Mouse (Mus musculus) left cerebral cortex, adult 11 months (tissue): Measurements from ENCODE around the gene Lamb2.
A peak's percentile ranks its signal among the peaks of the same experiment; 100 is the strongest.

Experiments
- DNase-seq: peaks from one replicate; pipeline ENCODE4 v3.0.0; 2022; ENCODE audit warnings: low spot score

Lamb2 gene

GRCm38 (mm10) chr9:108461181-108461631 lies 18.3 kb upstream of the Lamb2 start, which contains the start of gene Klhdc8b:
Gene Klhdc8b, minus strand, starts transcription at chr9:108461581.
- no peak for DNase-seq

- no peak for DNase-seq
These were observed 17.9 kb upstream of the Lamb2 start for GRCm38 (mm10) chr9:108461675-108462074.

- DNase-seq: no peak
These were observed 17.3 kb upstream of the Lamb2 start for GRCm38 (mm10) chr9:108462192-108462591.

GRCm38 (mm10) chr9:108463713-108464112 lies 15.8 kb upstream of the Lamb2 start:
- no peak for DNase-seq

GRCm38 (mm10) chr9:108466219-108466618 lies 13.3 kb upstream of the Lamb2 start:
- DNase-seq: no peak

- DNase-seq: no peak
These were observed 10.1 kb upstream of the Lamb2 start for GRCm38 (mm10) chr9:108469430-108469829.

GRCm38 (mm10) chr9:108469845-108470244 lies 9.7 kb upstream of the Lamb2 start:
- DNase-seq: no peak

GRCm38 (mm10) chr9:108474528-108474927 lies 5.0 kb upstream of the Lamb2 start:
- DNase-seq: no peak

GRCm38 (mm10) chr9:108478638-108479156 lies 839 bp upstream of the Lamb2 start:
- no peak for DNase-seq

GRCm38 (mm10) chr9:108479241-108479640 lies 295 bp upstream of the Lamb2 start:
- DNase-seq: no peak

- DNase-seq: no peak
These were observed 1.4 kb downstream of the Lamb2 start for GRCm38 (mm10) chr9:108480813-108481519.

GRCm38 (mm10) chr9:108481520-108482210 lies 2.1 kb downstream of the Lamb2 start:
- DNase-seq: no peak

- no peak for DNase-seq
These were observed 3.7 kb downstream of the Lamb2 start for GRCm38 (mm10) chr9:108483051-108483790.

- DNase-seq: no peak
These were observed 4.5 kb downstream of the Lamb2 start for GRCm38 (mm10) chr9:108484021-108484420.

GRCm38 (mm10) chr9:108485301-108485875 lies 5.9 kb downstream of the Lamb2 start:
- DNase-seq: no peak

- DNase-seq: no peak
These were observed 7.5 kb downstream of the Lamb2 start for GRCm38 (mm10) chr9:108486973-108487530.

GRCm38 (mm10) chr9:108488403-108488802 lies 8.9 kb downstream of the Lamb2 start:
- DNase-seq: no peak

GRCm38 (mm10) chr9:108489215-108489614 lies 9.7 kb downstream of the Lamb2 start:
- DNase-seq: no peak

GRCm38 (mm10) chr9:108489702-108490558 lies 10.4 kb downstream of the Lamb2 start:
- no peak for DNase-seq

- peak; percentile 93 for DNase-seq
These were observed 11.2 kb downstream of the Lamb2 start, which contains the start of gene Usp19 for GRCm38 (mm10) chr9:108490559-108491285. Gene Usp19, plus strand, starts transcription at chr9:108490602.
